Mouse (Mus musculus): Measurements from ENCODE around the gene Homez. TPM values are rescaled to one million over a fixed set of nuclear protein-coding genes. Genes with fewer than 3 reads are reported as not detected.

Homez gene
- polyA plus RNA-seq, 1 experiment from 2014 or later, result 16.4 TPM

DNA sequence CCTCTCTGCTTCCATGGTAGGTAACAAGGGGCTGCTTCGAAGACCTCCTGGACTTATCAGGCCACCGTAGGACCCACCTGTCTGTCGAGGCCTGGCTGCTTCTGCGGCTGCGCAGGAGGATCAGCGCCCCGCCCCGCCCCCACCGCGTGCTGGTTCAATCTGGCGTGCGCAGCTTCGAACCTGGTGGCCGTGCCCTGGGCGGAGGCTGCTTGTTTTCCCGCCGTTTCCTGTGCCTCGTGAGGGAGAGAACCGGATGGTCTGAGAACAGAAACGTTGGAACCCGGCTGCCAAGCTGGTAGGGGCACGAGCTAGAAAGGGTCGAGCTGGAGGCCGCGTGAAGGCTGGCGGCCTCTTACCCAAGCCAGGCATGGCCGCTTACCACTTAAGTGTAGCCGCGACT lies 56.8 kb downstream of the Homez start, which contains the start of gene Rnf212b:
Rnf212b (plus strand) TSS at position 151 of the 400 bp plus-strand sequence.
- WGBS, result 86% methylated on average over 29 of the region's 29 CpGs
- no peaks in the 10 kb centered on the region for H3K36me3 ChIP-seq
- no peak within 1 kb of the TSS for H3K4me3 ChIP-seq
- H3K27ac ChIP-seq (replicated peaks), result no peak within 1 kb of the TSS
- H3K9me3 ChIP-seq, result no peaks in the 10 kb centered on the region
- no peak within 1 kb of the TSS for H3K4me2 ChIP-seq (replicated peaks)
- H3K27me3 ChIP-seq, result no peaks in the 10 kb centered on the region
- H3K9ac ChIP-seq (replicated peaks), result no peak within 1 kb of the TSS
- ATAC-seq (ENCODE audit: low FRiP score, low read depth), result no peak
- H3K4me1 ChIP-seq, result no peaks in the 10 kb centered on the region

GRCm38 (mm10) chr14:54809668-54810033 lies 61.1 kb downstream of the Homez start:
- Histone ChIP-seq H3K36me3 (no peaks in the 10 kb centered on the region), H3K4me1 (no peaks in the 10 kb centered on the region), H3K27me3 (no peaks in the 10 kb centered on the region), H3K4me2 (replicated peaks) (no peak overlapping the region), H3K9me3 (no peaks in the 10 kb centered on the region), H3K27ac (replicated peaks) (no peak overlapping the region), H3K9ac (replicated peaks) (no peak overlapping the region), H3K4me3 (no peak overlapping the region)
- no peak for ATAC-seq (ENCODE audit: low FRiP score, low read depth)
- 84% methylated on average over 3 of the region's 3 CpGs for WGBS

GRCm38 (mm10) chr14:54808718-54809667 lies 61.8 kb downstream of the Homez start:
- Histone ChIP-seq H3K4me2 (replicated peaks) (no peak overlapping the region), H3K36me3 (no peaks in the 10 kb centered on the region), H3K9me3 (no peaks in the 10 kb centered on the region), H3K4me3 (no peak overlapping the region), H3K9ac (replicated peaks) (no peak overlapping the region), H3K27ac (replicated peaks) (no peak overlapping the region), H3K27me3 (no peaks in the 10 kb centered on the region), H3K4me1 (no peaks in the 10 kb centered on the region)
- no peak for ATAC-seq (ENCODE audit: low FRiP score, low read depth)
- 80% methylated on average over 4 of the region's 4 CpGs for WGBS

- H3K9me3 ChIP-seq, result no peaks in the 10 kb centered on the region
These were observed 64.6 kb downstream of the Homez start for GRCm38 (mm10) chr14:54806124-54806523.

More at GRCm38 (mm10) chr14:54806124-54806523, 64.6 kb downstream of the Homez start:
- Histone ChIP-seq H3K4me1 (no peaks in the 10 kb centered on the region), H3K27me3 (no peaks in the 10 kb centered on the region), H3K4me2 (replicated peaks) (no peak overlapping the region), H3K27ac (replicated peaks) (no peak overlapping the region), H3K9ac (replicated peaks) (no peak overlapping the region), H3K36me3 (no peaks in the 10 kb centered on the region), H3K4me3 (no peak overlapping the region)
- ATAC-seq (ENCODE audit: low FRiP score, low read depth), result no peak
- WGBS, result 83% methylated on average over 4 of the region's 4 CpGs

Other genes starting within 250 kb of the Homez start
- gene Psmb11, start 249.5 kb downstream of the Homez start, polyA plus RNA-seq (2016; fragmentation: Nextera tagmentation; extraction: Ambion mirVana), result not detected in 2 replicates
- not detected in 2 replicates for gene Gm17606, start 230.0 kb downstream of the Homez start, polyA plus RNA-seq (2016; fragmentation: Nextera tagmentation; extraction: Ambion mirVana)
- 9.7 and 10.7 TPM in 2 replicates for gene Cdh24, start 229.6 kb downstream of the Homez start, polyA plus RNA-seq (2016; fragmentation: Nextera tagmentation; extraction: Ambion mirVana)
- gene 1700123O20Rik, start 184.7 kb downstream of the Homez start, polyA plus RNA-seq (2016; fragmentation: Nextera tagmentation; extraction: Ambion mirVana), result 84.9 and 89.0 TPM in 2 replicates
- 176 and 178 TPM in 2 replicates for gene Acin1, start 184.0 kb downstream of the Homez start, polyA plus RNA-seq (2016; fragmentation: Nextera tagmentation; extraction: Ambion mirVana)
- gene Gm29776, start 172.1 kb downstream of the Homez start, polyA plus RNA-seq (2016; fragmentation: Nextera tagmentation; extraction: Ambion mirVana), result 0.09 and 0.11 TPM in 2 replicates
- gene Cebpe, start 158.8 kb downstream of the Homez start, polyA plus RNA-seq (2016; fragmentation: Nextera tagmentation; extraction: Ambion mirVana), result 0.38 TPM in 1 of 2 replicates, not detected in the other
- 2.9 and 3.3 TPM in 2 replicates for gene Slc7a8, start 89.0 kb downstream of the Homez start, polyA plus RNA-seq (2016; fragmentation: Nextera tagmentation; extraction: Ambion mirVana)
- not detected in 2 replicates for gene Rnf212b, start 56.8 kb downstream of the Homez start, polyA plus RNA-seq (2016; fragmentation: Nextera tagmentation; extraction: Ambion mirVana)
- gene Ppp1r3e, start 6.6 kb upstream of the Homez start, polyA plus RNA-seq (2016; fragmentation: Nextera tagmentation; extraction: Ambion mirVana), result 0.80 and 1.6 TPM in 2 replicates
- 2.7 and 3.7 TPM in 2 replicates for gene Bcl2l2, start 12.4 kb upstream of the Homez start, polyA plus RNA-seq (2016; fragmentation: Nextera tagmentation; extraction: Ambion mirVana)
- gene Gm20521, start 12.5 kb upstream of the Homez start, polyA plus RNA-seq (2016; fragmentation: Nextera tagmentation; extraction: Ambion mirVana), result 0.22 TPM in 1 of 2 replicates, not detected in the other
- 199 and 238 TPM in 2 replicates for gene Pabpn1, start 21.5 kb upstream of the Homez start, polyA plus RNA-seq (2016; fragmentation: Nextera tagmentation; extraction: Ambion mirVana)
- gene Slc22a17, start 42.2 kb upstream of the Homez start, polyA plus RNA-seq (2016; fragmentation: Nextera tagmentation; extraction: Ambion mirVana), result 110 and 125 TPM in 2 replicates
- 36.0 and 38.6 TPM in 2 replicates for gene Efs, start 55.2 kb upstream of the Homez start, polyA plus RNA-seq (2016; fragmentation: Nextera tagmentation; extraction: Ambion mirVana)
- gene Il25, start 61.7 kb upstream of the Homez start, polyA plus RNA-seq (2016; fragmentation: Nextera tagmentation; extraction: Ambion mirVana), result not detected in 2 replicates
- 1.2 and 2.2 TPM in 2 replicates for gene Cmtm5, start 65.3 kb upstream of the Homez start, polyA plus RNA-seq (2016; fragmentation: Nextera tagmentation; extraction: Ambion mirVana)
- gene Myh6, start 96.0 kb upstream of the Homez start, polyA plus RNA-seq (2016; fragmentation: Nextera tagmentation; extraction: Ambion mirVana), result 0.99 and 1.1 TPM in 2 replicates
- gene Gm17428, start 106.0 kb upstream of the Homez start, polyA plus RNA-seq (2016; fragmentation: Nextera tagmentation; extraction: Ambion mirVana), result not detected in 2 replicates
- 2.3 and 4.1 TPM in 2 replicates for gene Myh7, start 123.7 kb upstream of the Homez start, polyA plus RNA-seq (2016; fragmentation: Nextera tagmentation; extraction: Ambion mirVana)
- gene Ngdn, start 144.5 kb upstream of the Homez start, polyA plus RNA-seq (2016; fragmentation: Nextera tagmentation; extraction: Ambion mirVana), result 65.7 and 69.6 TPM in 2 replicates
- 26.2 and 30.2 TPM in 2 replicates for gene Zfhx2, start 221.4 kb upstream of the Homez start, polyA plus RNA-seq (2016; fragmentation: Nextera tagmentation; extraction: Ambion mirVana)
- 26.6 and 27.3 TPM in 2 replicates for gene Thtpa, start 223.8 kb upstream of the Homez start, polyA plus RNA-seq (2016; fragmentation: Nextera tagmentation; extraction: Ambion mirVana)
- 8.2 and 10.9 TPM in 2 replicates for gene Ap1g2, start 235.6 kb upstream of the Homez start, polyA plus RNA-seq (2016; fragmentation: Nextera tagmentation; extraction: Ambion mirVana)
- 7.2 and 9.9 TPM in 2 replicates for gene Jph4, start 246.0 kb upstream of the Homez start, polyA plus RNA-seq (2016; fragmentation: Nextera tagmentation; extraction: Ambion mirVana)

Data from midbrain, embryonic 12.5 days (tissue).